Mouse (Mus musculus) CD8-positive naive resting alpha-beta T cell, adult 2 months (primary cell): ENCODE measurements at regions not wholly inside any gene's neighbourhood (a gene's known extent, or its start where the extent isn't known, plus 50 kb on each side); places are given as distances from the start of the nearest gene placed in this dataset.

ENCODE experiments used
- DNase-seq, 2 experiments: peaks; one replicate each; pipeline ENCODE4 v3.0.0; 2022; ENCODE audit warnings: low read depth in 2 of 2, low spot score in 2 of 2

DNA sequence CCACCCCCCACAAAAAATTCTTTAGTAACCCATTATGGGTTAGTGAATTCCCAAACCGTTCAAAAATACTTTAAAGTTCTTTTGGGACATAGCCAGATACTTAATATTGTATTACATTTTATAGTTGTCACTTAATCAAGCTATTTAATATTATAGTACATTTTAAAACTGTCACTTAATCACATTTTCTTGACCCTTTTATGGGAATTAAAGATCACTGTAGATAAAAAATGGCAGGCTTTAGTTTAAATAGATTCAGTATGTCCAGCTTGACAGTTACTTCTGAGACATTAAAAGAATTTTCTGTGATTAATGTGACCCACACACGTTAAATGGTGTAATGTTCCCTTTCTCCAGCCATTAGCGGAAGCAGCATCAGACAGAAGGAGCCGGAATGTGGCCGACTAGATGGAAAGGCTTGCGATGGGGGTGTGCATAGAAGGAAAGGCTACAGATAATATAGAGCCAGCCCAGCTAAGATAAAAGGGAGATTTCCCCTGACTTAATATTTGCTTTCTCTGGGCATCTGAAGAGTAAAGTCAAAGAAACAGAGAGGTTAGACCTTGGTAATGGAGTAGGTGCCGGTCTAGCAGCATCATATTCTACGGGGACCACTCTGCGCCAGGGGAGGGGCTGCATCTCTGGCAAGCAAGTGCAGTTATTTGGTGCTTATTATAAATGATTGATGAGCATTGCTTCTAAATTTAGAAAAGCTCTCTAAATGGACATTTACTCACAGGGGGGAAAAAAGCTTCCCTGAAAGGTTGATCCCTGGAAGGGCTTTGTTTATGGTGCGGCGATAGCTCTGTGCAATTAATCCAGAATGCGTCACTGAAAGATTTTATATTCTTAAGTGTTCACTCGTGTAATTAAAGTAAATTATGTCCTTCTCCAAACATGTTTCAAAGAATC lies 331.8 kb upstream of the Meis1 start:
- DNase-seq, result no peak

DNA sequence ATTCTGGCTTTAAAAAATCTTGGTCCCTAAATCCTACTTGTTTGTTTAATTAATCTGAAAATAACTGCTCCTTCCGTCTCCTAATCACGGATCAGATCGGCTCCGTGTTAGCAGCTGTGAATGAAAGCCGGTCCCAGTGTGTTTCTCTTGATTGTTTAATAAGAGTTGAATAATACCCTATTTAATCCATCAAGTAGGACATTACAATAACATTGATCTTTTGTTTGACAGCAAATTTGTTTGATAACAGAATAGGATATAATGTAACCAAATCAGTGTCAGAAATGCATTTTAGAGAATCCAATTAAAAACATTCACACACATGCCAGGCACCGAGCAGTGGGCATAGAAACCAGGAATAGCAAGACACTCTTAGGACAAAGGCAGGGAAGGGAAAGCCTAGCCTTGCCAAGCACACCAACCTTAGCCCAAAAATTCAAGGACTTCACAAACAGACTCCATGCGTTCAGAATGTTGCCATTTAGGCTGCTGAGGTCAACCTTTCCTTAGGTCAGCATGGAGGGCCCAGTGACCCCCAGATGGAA lies 332.5 kb upstream of the Meis1 start:
- DNase-seq, result no peak

DNA sequence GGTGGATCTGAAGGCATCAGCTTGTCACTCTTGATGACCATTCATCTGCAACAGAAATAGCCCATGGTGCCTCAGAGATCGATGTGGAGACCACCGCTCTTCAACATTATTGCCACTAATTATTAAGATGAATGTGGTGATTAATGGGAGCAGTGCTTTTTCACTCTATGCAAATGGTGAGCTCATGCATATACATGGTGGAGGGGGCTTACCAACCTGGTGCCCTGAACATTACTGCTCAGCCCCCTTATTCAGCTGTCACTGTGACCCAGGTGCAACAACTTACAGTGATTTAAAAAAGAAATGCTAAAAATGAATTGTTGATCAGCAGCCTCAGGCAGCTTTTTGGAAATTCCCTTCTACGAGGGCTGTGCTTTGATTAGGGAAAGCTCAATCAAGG lies 334.9 kb upstream of the Meis1 start:
- DNase-seq, result no peak

DNA sequence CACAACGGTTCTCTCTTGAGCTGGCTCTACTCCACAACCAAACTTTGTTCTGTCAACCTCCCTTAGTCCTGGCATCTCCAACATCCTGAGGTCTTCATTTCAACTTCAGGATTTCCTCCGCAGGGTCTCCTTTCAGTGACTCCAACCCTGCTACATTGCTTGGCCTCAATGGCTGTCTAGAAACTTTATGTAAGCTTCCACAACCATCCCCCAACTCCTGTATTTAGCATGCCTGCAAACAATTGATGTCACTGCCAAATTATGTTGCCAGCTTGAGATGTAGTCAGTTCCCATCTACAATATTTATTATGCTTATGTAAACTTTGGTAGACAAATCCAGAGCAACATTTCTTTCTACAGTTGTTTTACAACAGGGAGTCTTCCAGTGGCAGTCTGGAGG lies 336.4 kb upstream of the Meis1 start:
- no peak for DNase-seq

DNA sequence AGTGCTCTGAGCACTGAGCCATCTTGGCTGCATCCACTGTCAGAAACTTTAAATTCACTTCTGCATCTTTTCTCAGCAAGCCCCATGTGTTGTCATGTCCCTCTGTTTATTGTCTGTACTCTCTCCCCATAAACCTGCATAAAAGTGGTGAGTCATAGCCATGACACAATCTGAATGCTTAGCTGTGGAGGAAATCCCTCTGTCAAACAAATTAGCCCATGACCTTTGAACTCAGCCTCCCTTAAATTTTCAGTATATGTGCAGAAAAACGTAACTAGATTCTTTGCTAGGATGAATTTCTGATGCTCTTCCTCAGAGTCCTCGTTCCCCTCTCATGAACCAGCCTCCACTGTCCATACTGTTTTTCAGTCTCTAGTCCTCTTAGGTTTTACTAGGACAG lies 337.4 kb upstream of the Meis1 start:
- no peak for DNase-seq

DNA sequence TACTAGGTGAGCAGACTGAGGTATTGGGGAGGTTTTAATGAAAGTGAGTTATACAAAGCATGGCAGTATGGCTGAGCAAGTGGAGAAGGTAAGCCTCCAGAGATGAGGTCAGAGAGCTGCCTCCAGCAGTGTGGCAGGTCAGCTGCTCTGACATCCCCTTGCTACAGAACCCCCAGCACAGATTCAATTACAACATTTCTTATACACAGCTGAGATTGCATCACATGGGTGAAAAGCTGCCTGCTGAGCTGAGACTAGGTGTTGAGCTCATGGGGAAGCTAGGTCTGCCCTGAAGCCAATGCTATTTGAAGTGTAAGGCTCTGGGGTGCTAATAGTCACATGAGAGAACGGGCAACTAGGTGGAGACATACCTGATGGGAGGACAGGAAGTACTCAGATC lies 350.4 kb upstream of the Meis1 start:
- no peak for DNase-seq

DNA sequence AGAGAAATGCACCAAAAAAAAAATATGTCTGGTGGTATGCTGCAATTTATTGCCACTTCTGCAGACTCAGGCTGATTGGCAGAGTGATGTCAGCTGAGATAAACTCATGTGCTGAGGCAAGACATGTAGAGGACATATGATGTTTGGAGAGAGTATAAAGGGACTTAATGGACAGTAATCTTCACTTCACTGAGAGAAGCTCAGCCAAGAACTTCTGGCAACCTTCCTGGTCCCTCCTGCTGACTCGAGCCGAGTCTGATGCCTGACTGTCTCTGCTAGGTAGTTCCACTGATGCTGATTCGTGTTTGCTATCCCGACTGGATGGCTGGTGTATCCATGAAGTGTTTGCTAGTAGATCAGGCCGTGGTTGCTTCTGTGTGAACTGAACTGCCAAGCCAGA lies 354.7 kb upstream of the Meis1 start:
- DNase-seq, result no peak

DNA sequence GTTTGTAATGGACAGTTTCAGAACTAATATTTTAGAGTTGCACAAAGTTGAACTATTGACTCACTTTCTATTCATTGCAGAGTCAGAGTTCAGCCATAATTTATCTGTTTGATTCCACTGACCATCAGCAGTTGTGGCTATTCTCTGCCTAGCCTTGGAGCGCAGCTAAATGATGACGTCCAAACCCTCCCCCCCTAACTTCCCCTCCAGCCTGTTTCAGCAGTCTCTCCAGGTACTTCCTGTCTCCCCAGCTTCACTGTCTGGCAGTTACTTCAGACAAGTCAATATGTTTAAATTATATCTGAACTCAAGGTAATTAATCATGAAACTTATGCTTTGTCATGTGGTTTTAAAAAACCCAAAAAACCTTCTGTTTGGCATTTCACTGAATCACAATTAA lies 362.1 kb upstream of the Meis1 start:
- no peak for DNase-seq

DNA sequence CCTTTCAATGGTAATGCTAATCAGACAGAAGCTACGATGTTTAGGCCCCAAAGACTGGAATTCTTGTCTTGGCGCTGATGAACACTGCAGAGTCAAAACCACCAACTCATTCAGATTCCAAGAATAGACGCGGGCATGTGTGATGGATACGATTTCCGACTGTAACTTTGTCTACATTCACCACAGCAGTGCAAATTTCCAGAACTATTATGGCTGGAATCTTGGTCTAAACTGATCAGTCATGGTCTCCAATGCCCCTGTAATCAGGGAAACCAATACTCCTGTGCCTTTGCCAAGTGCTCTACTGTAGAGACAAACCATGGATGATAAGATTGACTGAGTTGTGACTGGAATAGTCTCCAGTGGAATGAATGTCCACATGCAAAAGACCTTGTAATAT lies 370.4 kb upstream of the Meis1 start:
- no peak for DNase-seq

DNA sequence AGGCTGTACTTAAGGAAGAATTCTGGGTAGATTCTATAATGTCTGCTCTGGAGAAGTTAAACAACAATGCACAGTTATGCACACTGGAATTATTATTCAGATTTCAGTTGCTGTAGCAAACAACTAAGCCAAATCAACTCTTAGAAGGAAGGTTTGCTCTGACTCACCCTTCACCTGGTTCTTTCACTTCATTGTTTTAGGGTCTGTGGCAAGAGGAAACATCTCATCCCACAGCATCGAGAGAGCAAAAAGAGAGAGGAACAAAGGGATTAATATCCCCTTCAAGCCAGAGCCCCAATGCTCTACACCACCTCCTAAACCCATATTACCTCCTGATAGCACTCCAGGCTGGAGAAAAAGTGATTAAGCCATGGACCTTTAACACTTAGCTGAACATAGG lies 373.4 kb upstream of the Meis1 start:
- DNase-seq, result no peak

DNA sequence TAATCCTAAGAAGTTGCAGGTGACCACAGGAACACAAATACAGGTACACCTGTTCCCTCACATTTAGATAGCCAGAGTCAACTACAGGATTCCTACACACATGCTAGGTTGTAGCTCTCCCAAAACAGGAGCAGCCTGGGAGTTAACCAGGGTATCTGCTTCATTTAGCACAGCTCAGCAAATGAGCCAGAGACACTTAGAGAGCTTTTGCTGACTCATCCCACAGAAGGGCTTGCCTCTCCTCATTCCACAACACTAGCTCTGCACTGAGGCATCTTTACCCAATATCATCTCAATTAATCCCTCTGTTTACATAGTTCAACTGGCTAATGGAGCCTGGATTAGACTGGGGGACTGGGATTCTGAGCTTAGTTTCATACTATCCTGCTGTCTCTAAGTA lies 375.6 kb upstream of the Meis1 start:
- DNase-seq, result no peak

DNA sequence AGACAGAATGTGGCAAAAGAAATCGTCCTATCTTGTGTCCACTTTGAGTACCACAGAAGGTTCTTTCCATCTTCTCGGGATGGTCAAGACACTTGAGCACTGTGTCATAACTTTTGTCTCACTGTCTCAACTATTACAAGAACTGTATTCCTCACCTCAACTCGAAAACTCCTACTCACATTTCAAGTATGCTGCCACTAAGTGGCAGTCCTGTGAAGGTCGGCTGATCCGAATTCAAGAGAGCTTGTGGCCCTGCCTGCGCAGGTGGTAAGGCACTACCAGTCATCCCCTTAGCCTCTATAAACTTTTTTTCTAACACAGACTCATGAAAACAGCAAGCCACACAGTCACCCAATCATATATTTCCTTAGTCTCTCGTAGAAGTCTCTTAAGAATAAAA lies 381.6 kb upstream of the Meis1 start:
- DNase-seq, result no peak

DNA sequence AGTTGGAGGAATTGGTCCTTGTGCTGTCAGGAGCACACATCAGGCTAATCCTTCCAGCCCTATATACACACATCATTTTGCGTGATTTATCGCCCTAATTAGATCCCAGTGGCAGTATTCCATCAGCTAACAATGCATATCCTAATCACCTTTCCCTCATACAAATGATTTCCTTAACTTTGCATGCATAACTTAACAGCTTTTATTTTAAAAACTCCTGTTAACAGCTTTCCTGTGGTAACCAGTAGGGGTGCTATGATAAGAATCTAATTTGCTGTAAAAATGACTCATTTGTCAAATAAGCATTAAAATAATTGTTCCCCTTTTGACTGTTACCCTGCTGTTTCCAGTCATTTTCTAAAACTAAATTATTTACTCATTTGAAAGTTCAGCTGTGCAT lies 401.4 kb upstream of the Meis1 start:
- no peak for DNase-seq

DNA sequence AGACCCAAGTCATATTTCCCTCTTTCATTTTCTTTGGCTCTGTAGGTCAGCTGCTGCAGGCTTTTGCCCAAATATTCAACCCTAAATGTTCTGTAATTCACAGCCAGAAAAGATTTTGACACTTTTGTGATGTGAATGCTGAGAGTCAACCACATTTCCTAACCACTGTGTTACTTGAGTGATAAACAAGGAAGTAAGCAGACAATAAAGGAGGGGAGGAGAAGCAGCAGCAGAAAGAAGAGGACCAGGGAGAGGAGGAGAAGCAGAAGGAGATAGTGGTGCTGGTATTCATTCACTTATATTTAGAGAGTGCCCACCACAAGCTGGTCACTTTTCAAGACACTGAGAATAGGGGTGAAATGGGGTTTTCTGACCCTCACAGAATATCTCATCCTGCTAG lies 404.5 kb upstream of the Meis1 start:
- DNase-seq, result no peak

DNA sequence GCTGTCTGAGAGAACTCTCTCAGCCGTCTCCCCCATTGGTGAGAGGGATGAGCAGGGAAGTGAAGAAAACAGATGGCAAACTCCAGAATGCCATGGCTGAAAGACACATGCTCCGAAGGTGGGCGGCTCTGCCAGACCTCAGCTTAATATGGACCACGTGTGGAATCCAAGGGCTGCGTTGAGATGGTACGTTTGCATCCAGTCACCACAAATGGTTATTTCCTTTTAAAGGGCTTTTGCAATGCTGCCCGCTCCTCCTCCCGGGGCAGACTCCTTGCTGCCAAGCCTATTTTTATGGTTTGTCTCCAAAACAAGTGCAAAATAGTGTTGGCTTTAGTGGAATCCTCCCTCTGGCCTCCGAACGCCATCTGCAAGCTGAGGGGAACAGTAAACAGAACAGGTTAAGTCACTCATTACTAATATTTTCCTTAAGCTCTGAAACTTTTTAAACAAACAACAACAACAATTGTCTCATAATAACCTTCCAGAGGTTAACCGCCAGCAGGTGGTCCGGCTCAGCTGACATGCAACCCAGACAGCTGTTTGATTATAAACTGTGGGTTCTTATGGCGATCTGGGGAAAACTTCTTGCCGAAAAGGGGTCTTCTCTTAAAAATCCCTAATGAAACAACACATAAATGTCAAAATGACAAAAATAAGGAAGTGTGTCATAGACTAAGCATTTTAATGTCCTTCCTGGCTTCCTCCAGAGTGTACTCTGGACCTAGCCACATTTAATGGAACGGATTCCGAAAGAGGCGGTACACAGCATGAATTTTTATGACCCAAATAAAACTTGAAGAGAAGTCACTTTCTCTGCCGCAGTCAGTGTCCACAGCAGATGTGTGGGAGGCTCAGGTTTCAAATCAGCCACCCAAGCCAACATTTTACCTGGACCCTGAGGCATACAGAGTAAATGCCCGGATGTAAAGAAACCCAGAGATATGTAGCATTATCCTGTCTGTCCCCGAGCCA lies 405.3 kb upstream of the Meis1 start:
- DNase-seq, result no peak

DNA sequence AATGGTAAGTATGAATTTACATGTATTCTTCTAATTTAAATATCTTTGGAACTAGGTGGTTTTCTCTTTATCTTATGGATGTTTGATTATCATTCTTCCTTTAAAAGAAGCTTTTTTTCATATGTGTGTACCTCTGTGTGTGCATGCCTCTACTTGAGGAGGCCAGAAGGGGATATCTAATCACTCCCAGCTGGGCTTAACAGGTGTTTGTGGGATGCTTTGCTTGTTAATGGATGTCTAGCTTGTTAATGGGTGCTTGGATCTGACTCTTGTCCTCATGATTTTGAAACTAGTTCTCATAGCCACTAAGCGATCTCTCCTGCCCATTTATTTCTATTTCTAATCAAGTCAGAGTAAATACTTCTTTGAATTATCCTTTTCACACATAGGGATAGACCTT lies 408.8 kb upstream of the Meis1 start:
- DNase-seq, result no peak

DNA sequence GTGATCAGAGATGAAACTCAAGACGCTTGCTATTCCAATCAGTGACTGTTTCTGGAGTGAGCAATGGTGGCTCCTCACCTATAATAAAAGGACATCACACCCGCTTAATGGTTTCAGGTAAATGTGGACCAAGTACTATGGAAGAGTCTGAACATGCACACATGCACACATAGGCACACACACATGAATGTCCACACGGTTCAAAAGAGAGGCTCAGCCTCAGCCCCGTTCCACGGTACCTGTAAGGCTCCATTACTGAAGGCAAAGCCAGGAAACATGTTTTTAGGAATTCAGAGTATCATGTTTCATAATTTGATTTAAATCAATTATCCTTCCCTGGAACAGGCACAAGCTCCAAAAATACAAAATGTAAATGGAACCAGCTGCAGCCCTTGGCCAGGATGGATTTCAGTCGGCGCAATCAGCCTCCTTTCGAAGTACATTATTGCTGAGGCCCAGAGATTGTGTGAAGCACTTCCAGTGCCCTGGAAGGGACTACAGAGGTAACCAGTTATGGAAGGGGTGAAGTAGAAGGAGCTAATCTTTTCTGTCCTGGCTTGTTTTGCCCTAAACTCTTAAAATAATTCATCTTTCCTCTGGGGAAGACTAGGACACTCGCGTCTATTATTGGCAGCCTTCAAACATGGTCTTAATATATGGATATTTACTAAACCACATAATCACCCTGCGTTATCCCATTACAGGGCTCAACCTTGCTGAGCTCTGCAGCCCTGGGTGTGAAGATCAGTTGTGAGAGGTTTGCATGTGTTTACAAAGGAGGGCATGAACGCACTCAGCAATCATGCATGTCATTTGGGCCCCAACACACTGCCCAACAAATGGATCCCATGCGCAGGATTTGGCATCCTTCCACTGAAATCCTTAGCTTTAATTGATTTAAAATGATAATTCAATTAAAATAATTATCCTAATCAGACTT lies 415.2 kb upstream of the Meis1 start:
- DNase-seq, result no peak

DNA sequence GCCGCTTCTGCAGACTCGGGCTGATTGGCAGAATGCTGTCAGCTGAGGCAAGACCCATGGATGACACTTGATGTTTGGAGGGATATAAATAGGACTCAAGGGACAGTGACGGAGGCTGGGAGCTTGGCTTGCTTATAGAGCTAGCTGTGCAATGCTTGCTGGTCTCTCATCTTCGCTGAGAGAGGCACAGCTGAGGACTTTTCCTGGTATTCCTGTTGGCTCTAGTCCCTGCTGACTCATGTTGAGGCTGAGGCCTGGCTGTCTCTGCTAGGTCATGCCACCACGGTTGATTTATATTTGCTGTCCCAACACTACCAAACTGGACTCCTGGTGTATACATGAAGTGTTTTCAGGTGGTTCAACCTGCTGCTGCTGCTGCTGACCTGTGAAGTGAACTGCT lies 419.6 kb upstream of the Meis1 start:
- DNase-seq, result no peak

DNA sequence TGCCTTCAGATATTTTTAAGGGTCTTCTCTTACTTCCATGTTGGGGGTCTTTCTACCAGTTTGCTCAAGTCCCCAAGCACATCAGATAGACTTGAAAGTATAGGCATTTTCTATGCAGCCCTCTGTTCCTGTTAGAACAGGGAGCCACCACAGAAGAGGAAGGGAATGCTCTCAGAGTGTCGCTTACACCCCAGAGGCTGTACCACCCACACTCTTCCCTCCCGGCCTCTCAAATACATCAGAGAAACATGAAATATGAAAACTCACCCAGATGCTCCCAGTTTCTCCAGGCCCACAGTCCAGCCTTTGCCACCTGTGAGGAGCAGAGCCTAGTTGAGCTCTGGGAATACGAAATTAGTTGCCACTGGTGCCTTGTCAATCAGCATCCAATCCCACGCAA lies 423.2 kb upstream of the Meis1 start:
- no peak for DNase-seq

DNA sequence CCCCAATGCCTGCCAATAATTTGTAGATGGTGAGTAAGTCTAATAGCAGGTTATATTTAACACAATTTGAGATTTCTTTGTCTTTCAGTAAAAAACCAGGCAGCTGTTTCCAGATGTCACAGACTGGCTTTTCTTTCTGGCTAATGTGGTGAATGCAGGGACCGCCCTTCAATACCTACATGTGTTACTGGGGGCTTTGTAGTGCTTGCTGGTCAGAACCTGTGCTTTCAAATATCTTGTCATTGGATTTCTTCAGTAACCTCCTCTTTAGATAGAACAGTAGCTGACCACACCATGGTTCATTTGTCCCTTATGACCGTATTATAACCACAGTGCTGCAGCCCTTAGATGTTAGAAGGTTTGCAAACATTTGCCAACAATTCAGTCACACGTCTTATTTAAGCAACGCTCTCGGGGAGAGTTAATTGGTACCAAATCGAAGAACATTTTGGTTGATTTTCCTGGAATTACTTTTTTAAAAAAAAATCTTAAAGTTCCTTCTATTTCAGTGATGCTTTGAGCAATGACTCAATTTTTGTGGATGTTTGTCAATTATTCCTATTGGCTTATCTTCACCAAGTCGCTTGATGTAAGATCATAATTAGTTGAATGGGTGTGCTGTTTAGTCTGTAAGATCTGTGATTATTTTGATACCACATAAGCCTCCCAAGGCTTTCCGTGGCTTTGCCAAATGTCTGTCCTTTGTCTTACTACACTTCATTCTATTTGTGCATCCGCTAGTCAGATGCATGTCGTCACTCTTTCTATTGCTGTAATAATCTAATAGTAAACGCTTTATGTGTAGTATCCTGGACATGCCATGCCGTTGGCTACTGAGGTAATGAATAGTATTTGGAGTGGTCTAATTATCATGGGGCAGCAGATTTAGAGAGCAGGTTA lies 436.9 kb upstream of the Meis1 start:
- DNase-seq, result no peak
